Mouse (Mus musculus): ENCODE data around the gene Rad50. TPM values are rescaled to one million over a fixed set of nuclear protein-coding genes. Genes with fewer than 3 reads are reported as not detected.

Gene Rad50
- polyA plus RNA-seq, 1 experiment from 2014 or later = 24.9 TPM

DNA sequence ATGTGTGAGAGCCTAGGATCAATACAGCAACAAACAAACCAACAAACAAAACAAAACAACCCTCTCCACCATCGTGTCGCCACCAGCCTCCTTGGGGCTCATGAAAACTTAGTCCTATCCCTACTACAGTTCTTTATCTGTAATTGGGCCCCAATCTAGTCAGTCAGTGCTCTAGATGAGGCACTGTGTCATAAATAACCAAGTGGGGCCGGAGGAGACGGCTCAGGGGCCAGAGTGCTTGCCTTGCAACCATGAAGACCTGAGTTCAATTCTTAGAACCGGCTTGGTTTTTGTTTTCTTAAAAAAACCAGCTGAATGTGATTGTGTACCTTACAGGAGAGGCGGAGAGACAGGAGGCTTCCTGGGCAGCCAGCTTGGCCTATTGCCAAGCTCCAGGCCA is 91.9 kb downstream of the Rad50 start:
- Histone ChIP-seq H3K9ac (replicated peaks; ENCODE audit: low read length) (no peak overlapping the region), H3K36me3 (ENCODE audit: insufficient read depth, low read length) (no peaks in the 10 kb centered on the region), H3K4me1 (ENCODE audit: insufficient read depth, low read length) (no peaks in the 10 kb centered on the region), H3K4me2 (replicated peaks; ENCODE audit: low read depth, low read length) (no peak overlapping the region), H3K27ac (ENCODE audit: low read length) (no peak overlapping the region), H3K4me3 (ENCODE audit: low read length) (no peak overlapping the region), H3K27me3 (ENCODE audit: insufficient read depth, low read length) (no peaks in the 10 kb centered on the region), H3K9me3 (ENCODE audit: low read length) (no peaks in the 10 kb centered on the region)
- WGBS = 71% methylated on average over 6 of the region's 6 CpGs
- no peak for ATAC-seq (ENCODE audit: low FRiP score, low TSS enrichment)

- H3K4me2 ChIP-seq (replicated peaks; ENCODE audit: low read depth, low read length) = no peak overlapping the region
- H3K4me3 ChIP-seq (ENCODE audit: low read length) = no peak overlapping the region
- no peak for ATAC-seq (ENCODE audit: low FRiP score, low TSS enrichment)
- whole genome bisulfite sequencing = 86% methylated on average over 3 of the region's 3 CpGs
- no peaks in the 10 kb centered on the region for H3K27me3 ChIP-seq (ENCODE audit: insufficient read depth, low read length)
- H3K4me1 ChIP-seq (ENCODE audit: insufficient read depth, low read length) = peaks cover 7% of the 10 kb centered on the region
- H3K27ac ChIP-seq (ENCODE audit: low read length) = no peak overlapping the region
- no peaks in the 10 kb centered on the region for H3K36me3 ChIP-seq (ENCODE audit: insufficient read depth, low read length)
- no peaks in the 10 kb centered on the region for H3K9me3 ChIP-seq (ENCODE audit: low read length)
- H3K9ac ChIP-seq (replicated peaks; ENCODE audit: low read length) = no peak overlapping the region
Observed at GRCm38 (mm10) chr11:53609672-53610071, 97.4 kb downstream of the Rad50 start.

GRCm38 (mm10) chr11:53609231-53609630 is 97.9 kb downstream of the Rad50 start:
- no peak overlapping the region for H3K4me3 ChIP-seq (ENCODE audit: low read length)
- peaks cover 7% of the 10 kb centered on the region for H3K4me1 ChIP-seq (ENCODE audit: insufficient read depth, low read length)
- no peak overlapping the region for H3K27ac ChIP-seq (ENCODE audit: low read length)
- no peak for ATAC-seq (ENCODE audit: low FRiP score, low TSS enrichment)
- H3K36me3 ChIP-seq (ENCODE audit: insufficient read depth, low read length) = no peaks in the 10 kb centered on the region
- H3K27me3 ChIP-seq (ENCODE audit: insufficient read depth, low read length) = no peaks in the 10 kb centered on the region
- H3K9me3 ChIP-seq (ENCODE audit: low read length) = no peaks in the 10 kb centered on the region
- no peak overlapping the region for H3K4me2 ChIP-seq (replicated peaks; ENCODE audit: low read depth, low read length)
- no peak overlapping the region for H3K9ac ChIP-seq (replicated peaks; ENCODE audit: low read length)
- 71% methylated on average over 6 of the region's 6 CpGs for WGBS

GRCm38 (mm10) chr11:53605609-53606008 is 101.5 kb downstream of the Rad50 start:
- Histone ChIP-seq H3K27me3 (ENCODE audit: insufficient read depth, low read length) (no peaks in the 10 kb centered on the region), H3K9me3 (ENCODE audit: low read length) (no peaks in the 10 kb centered on the region), H3K4me3 (ENCODE audit: low read length) (no peak overlapping the region), H3K9ac (replicated peaks; ENCODE audit: low read length) (no peak overlapping the region), H3K4me1 (ENCODE audit: insufficient read depth, low read length) (peaks cover 7% of the 10 kb centered on the region), H3K27ac (ENCODE audit: low read length) (no peak overlapping the region), H3K4me2 (replicated peaks; ENCODE audit: low read depth, low read length) (peak overlapping the region; percentile 21; the same call in 1 of the 2 replicates), H3K36me3 (ENCODE audit: insufficient read depth, low read length) (no peaks in the 10 kb centered on the region; the same call in 1 of the 2 replicates)
- 6% methylated on average over 12 of the region's 12 CpGs for WGBS
- ATAC-seq (ENCODE audit: low FRiP score, low TSS enrichment) = no peak

- H3K4me2 ChIP-seq (replicated peaks; ENCODE audit: low read depth, low read length) = no peak overlapping the region
- no peaks in the 10 kb centered on the region; the same call in 1 of the 2 replicates for H3K36me3 ChIP-seq (ENCODE audit: insufficient read depth, low read length)
- H3K27ac ChIP-seq (ENCODE audit: low read length) = no peak overlapping the region
- ATAC-seq (ENCODE audit: low FRiP score, low TSS enrichment) = no peak
- peaks cover 7% of the 10 kb centered on the region for H3K4me1 ChIP-seq (ENCODE audit: insufficient read depth, low read length)
- no peaks in the 10 kb centered on the region for H3K27me3 ChIP-seq (ENCODE audit: insufficient read depth, low read length)
- no peak overlapping the region for H3K4me3 ChIP-seq (ENCODE audit: low read length)
- WGBS = 95% methylated on average over 3 of the region's 3 CpGs
- H3K9me3 ChIP-seq (ENCODE audit: low read length) = no peaks in the 10 kb centered on the region
- H3K9ac ChIP-seq (replicated peaks; ENCODE audit: low read length) = no peak overlapping the region
Observed at GRCm38 (mm10) chr11:53604983-53605382, 102.1 kb downstream of the Rad50 start.

Other genes with a start within 250 kb of the Rad50 start
- gene Gm9837, start 236.8 kb downstream of the Rad50 start, polyA plus RNA-seq (2015; fragmentation: Nextera tagmentation; extraction: Ambion mirVana) = not detected in 2 replicates
- gene Gm9945, start 227.2 kb downstream of the Rad50 start, polyA plus RNA-seq (2015; fragmentation: Nextera tagmentation; extraction: Ambion mirVana) = not detected in 2 replicates
- gene Sowaha, start 227.0 kb downstream of the Rad50 start, polyA plus RNA-seq (2015; fragmentation: Nextera tagmentation; extraction: Ambion mirVana) = 0.17 and 0.23 TPM in 2 replicates
- 25.7 and 25.9 TPM in 2 replicates for gene Sept8, start 188.1 kb downstream of the Rad50 start, polyA plus RNA-seq (2015; fragmentation: Nextera tagmentation; extraction: Ambion mirVana)
- gene Kif3a, start 139.9 kb downstream of the Rad50 start, polyA plus RNA-seq (2015; fragmentation: Nextera tagmentation; extraction: Ambion mirVana) = 62.8 and 72.5 TPM in 2 replicates
- gene Il4, start 88.7 kb downstream of the Rad50 start, polyA plus RNA-seq (2015; fragmentation: Nextera tagmentation; extraction: Ambion mirVana) = 0.36 and 0.97 TPM in 2 replicates
- not detected in 2 replicates for gene Il13, start 72.6 kb downstream of the Rad50 start, polyA plus RNA-seq (2015; fragmentation: Nextera tagmentation; extraction: Ambion mirVana)
- gene Il5, start 13.5 kb upstream of the Rad50 start, polyA plus RNA-seq (2015; fragmentation: Nextera tagmentation; extraction: Ambion mirVana) = not detected in 2 replicates
- 16.9 and 17.4 TPM in 2 replicates for gene Irf1, start 62.7 kb upstream of the Rad50 start, polyA plus RNA-seq (2015; fragmentation: Nextera tagmentation; extraction: Ambion mirVana)
- 0.27 and 0.30 TPM in 2 replicates for gene Gm17334, start 65.9 kb upstream of the Rad50 start, polyA plus RNA-seq (2015; fragmentation: Nextera tagmentation; extraction: Ambion mirVana)
- 1.1 and 2.1 TPM in 2 replicates for gene Gm12216, start 151.9 kb upstream of the Rad50 start, polyA plus RNA-seq (2015; fragmentation: Nextera tagmentation; extraction: Ambion mirVana)
- 17.3 and 18.4 TPM in 2 replicates for gene Slc22a5, start 184.3 kb upstream of the Rad50 start, polyA plus RNA-seq (2015; fragmentation: Nextera tagmentation; extraction: Ambion mirVana)